In the genomic region with DNA sequence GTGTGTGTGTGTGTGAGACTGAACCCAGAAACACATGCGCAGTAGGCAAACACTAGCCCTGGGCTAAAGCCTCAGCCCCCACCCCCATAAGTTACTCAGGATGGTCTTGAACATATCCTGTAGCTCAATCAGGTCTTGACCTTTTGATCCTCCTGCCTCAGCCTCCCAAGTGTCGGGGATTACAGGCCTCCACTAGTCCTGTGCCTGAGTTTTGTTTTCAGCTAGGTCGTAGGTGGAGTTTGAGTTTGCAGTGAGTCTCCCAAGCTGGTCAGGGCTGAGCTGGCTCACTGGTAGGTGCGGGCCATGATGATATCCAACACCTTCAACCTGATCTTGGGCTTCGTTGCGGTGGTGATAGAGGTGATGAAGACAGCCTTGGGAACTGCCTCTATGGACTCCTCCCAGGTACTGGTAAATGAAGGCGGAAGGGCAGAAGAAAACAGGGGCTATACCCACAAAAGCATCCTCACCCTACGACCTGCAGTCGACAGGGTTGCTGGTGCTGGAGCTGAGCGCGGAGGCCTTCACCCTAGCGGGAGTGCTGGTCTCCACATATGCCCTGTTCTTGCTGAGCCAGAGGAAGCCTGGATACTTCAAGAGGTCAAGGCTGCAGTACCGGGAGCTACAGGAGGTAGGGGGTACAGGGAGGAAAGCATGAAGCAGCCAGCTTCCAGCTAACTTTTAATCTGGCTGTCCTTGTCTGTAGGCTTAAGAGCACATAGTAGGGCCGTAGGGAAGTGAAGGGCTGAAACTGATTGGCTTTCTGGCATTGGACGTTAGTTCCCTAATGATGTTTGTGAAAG, we compare ENCODE assay signal across 9 mouse cellular contexts. TPM values are rescaled to one million over a fixed set of nuclear protein-coding genes. Genes with fewer than 3 reads are reported as not detected.
DNase-seq lines count a peak whose midpoint lies in the region; ATAC-seq and TF ChIP-seq lines count a peak whose summit lies in the region.
"Had no signal": no experiment of that assay in that cellular context is flagged by ENCODE, and none has a peak within 500 bp of the region (broad histone marks: within the 10 kb centered on the region; RNA-seq: fewer than 3 reads in every experiment).

No protein-coding gene starts in this region.

- H3K4me2 ChIP-seq in CH12.LX (ENCODE audit: insufficient read depth, low read depth, poor library complexity, severe bottlenecking): peak overlapping the region; percentile 63
- peak overlapping the region; percentile 48 for H3K4me2 ChIP-seq in forebrain, embryonic 15.5 days (replicated peaks)
- H3K4me2 ChIP-seq in liver, embryonic 15.5 days: peak overlapping the region; percentile 93

- no peak for TF ChIP-seq CTCF in CH12.LX (conservative IDR thresholded peaks at IDR 0.05 in 1 of 2, IDR thresholded peaks at IDR 0.05 in 1 of 2; ENCODE audit: low read depth in 2 of 2, low read length in 2 of 2)

- in situ Hi-C loops in CH12.LX (cut with MboI; ENCODE audit: low pct_ligation_motif_present, low pct_unique_long_range_greater_than_20kb, low sequenced_read_pairs): no loop called here

- H3K27ac ChIP-seq in CH12.LX (ENCODE audit: insufficient read depth, low read depth): no peak overlapping the region
- peak overlapping the region; percentile 97 for H3K27ac ChIP-seq in forebrain, embryonic 15.5 days (replicated peaks)
- no peak overlapping the region for H3K27ac ChIP-seq in liver, embryonic 15.5 days (replicated peaks)

- ATAC-seq in erythroblast, adult 5-6 weeks (replicated peaks; ENCODE audit: low FRiP score, poor library complexity, severe bottlenecking): no peak
- ATAC-seq in forebrain, embryonic 15.5 days (replicated peaks): no peak
- no peak for ATAC-seq in liver, embryonic 15.5 days (ENCODE audit: insufficient read depth)

- WGBS in forebrain, embryonic 15.5 days: 88% methylated on average over 15 of the region's 15 CpGs
- 80% methylated on average over 15 of the region's 15 CpGs for WGBS in liver, embryonic 15.5 days (ENCODE audit: insufficient replicate concordance)

- H3K27me3 ChIP-seq in erythroblast, embryonic 14.5 days (ENCODE audit: control insufficient read depth): peaks cover 6% of the 10 kb centered on the region
- no peaks in the 10 kb centered on the region for H3K27me3 ChIP-seq in CH12.LX (replicated peaks)
- no peaks in the 10 kb centered on the region for H3K27me3 ChIP-seq in forebrain, embryonic 15.5 days
- no peaks in the 10 kb centered on the region; the same call in 1 of the 2 replicates for H3K27me3 ChIP-seq in liver, embryonic 15.5 days

- no peaks in the 10 kb centered on the region; the same call in 1 of the 2 replicates for H3K79me2 ChIP-seq in CH12.LX (replicated peaks; ENCODE audit: control insufficient read depth, extremely low read depth, insufficient read depth, poor library complexity, severe bottlenecking)

- H3K9me3 ChIP-seq in erythroblast, embryonic 14.5 days (ENCODE audit: control insufficient read depth, low read length): no peaks in the 10 kb centered on the region
- no peaks in the 10 kb centered on the region for H3K9me3 ChIP-seq in CH12.LX (replicated peaks; ENCODE audit: low read length)
- H3K9me3 ChIP-seq in forebrain, embryonic 15.5 days: no peaks in the 10 kb centered on the region
- H3K9me3 ChIP-seq in liver, embryonic 15.5 days (replicated peaks): no peaks in the 10 kb centered on the region

- no peak for TF ChIP-seq RAD21 in CH12.LX (IDR thresholded peaks at IDR 0.05; ENCODE audit: low read depth, low read length)

- H3K9ac ChIP-seq in CH12.LX (ENCODE audit: insufficient read depth, low read depth): peak overlapping the region; percentile 94; the same call in 1 of the 2 replicates
- peak overlapping the region; percentile 70 for H3K9ac ChIP-seq in forebrain, embryonic 15.5 days (replicated peaks)
- no peak overlapping the region for H3K9ac ChIP-seq in liver, embryonic 15.5 days

- H3K36me3 ChIP-seq in erythroblast, embryonic 14.5 days (ENCODE audit: control insufficient read depth): peaks cover 12% of the 10 kb centered on the region
- H3K36me3 ChIP-seq in CH12.LX (replicated peaks in 1 of 2; ENCODE audit: control insufficient read depth in 1 of 2, insufficient read depth in 1 of 2, low read length in 1 of 2): peaks cover 0 to 17% of the 10 kb centered on the region in 2 experiments
- H3K36me3 ChIP-seq in forebrain, embryonic 15.5 days: no peaks in the 10 kb centered on the region
- no peaks in the 10 kb centered on the region for H3K36me3 ChIP-seq in liver, embryonic 15.5 days (replicated peaks)

- dilution Hi-C loops in CH12.LX (cut with MboI; ENCODE audit: extremely low pct_ligation_motif_present, extremely low pct_unique_long_range_greater_than_20kb, low sequenced_read_pairs): no loop called here

- no peak for TF ChIP-seq EP300 in CH12.LX (IDR thresholded peaks at IDR 0.05; ENCODE audit: low read length)

- TF ChIP-seq POLR2A in CH12.LX (IDR thresholded peaks at IDR 0.05; ENCODE audit: low read depth, low read length): no peak

- peaks cover 78% of the 10 kb centered on the region for H3K4me1 ChIP-seq in erythroblast, embryonic 14.5 days (ENCODE audit: control insufficient read depth)
- peaks cover 21 to 51% of the 10 kb centered on the region in 2 experiments for H3K4me1 ChIP-seq in CH12.LX (ENCODE audit: control insufficient read depth in 1 of 2, insufficient read depth in 2 of 2)
- peaks cover 53% of the 10 kb centered on the region for H3K4me1 ChIP-seq in forebrain, embryonic 15.5 days
- peaks cover 86% of the 10 kb centered on the region for H3K4me1 ChIP-seq in liver, embryonic 15.5 days (replicated peaks)

- no peak for DNase-seq in CH12.LX (ENCODE audit: extremely low read depth)
- DNase-seq in spleen, adult 12 weeks (ENCODE audit: low spot score): no peak
- no peak for DNase-seq in urinary bladder, adult 18-20 months (ENCODE audit: low spot score in 2 of 2)
- DNase-seq in right cerebral cortex, postnatal 4 days: no peak

- peak overlapping the region; percentile 75 for H3K4me3 ChIP-seq in erythroblast, embryonic 14.5 days (replicated peaks)
- peak overlapping the region in 2 of 3 experiments; percentile 67 to 72 for H3K4me3 ChIP-seq in CH12.LX (replicated peaks in 1 of 3; ENCODE audit: low read depth in 2 of 3, low read length in 2 of 3, poor library complexity in 1 of 3)
- peak overlapping the region; percentile 55 for H3K4me3 ChIP-seq in forebrain, embryonic 15.5 days
- peak overlapping the region; percentile 76; the same call in 1 of the 2 replicates for H3K4me3 ChIP-seq in liver, embryonic 15.5 days (replicated peaks)

TF ChIP-seq in CH12.LX, 34 proteins besides CTCF, POLR2A, EP300 and RAD21:
- TF ChIP-seq ZC3H11A (IDR thresholded peaks at IDR 0.05; ENCODE audit: low read depth, low read length) (no peak), MAFK (IDR thresholded peaks at IDR 0.05; ENCODE audit: insufficient replicate concordance, low read length) (no peak), USF2 (conservative IDR thresholded peaks at IDR 0.05; ENCODE audit: low read depth, low read length) (no peak), TCF12 (IDR thresholded peaks at IDR 0.05; ENCODE audit: low read depth, low read length) (no peak), ZKSCAN1 (IDR thresholded peaks at IDR 0.05; ENCODE audit: borderline replicate concordance, low read depth, low read length) (peak; percentile 84), NRF1 (IDR thresholded peaks at IDR 0.05; ENCODE audit: low read depth, low read length) (no peak), UBTF (IDR thresholded peaks at IDR 0.05; ENCODE audit: low read depth, low read length) (no peak)

RNA-seq across cellular contexts. Expression of a gene that starts 2.1 kb away (rescaled TPM):
- polyA plus RNA-seq in erythroblast, embryonic 14.5 days (2012): 2.0 and 2.9 TPM in 2 replicates
- 0.58 and 1.9 TPM in 2 replicates for total RNA-seq in erythroblast, adult 5-6 weeks (2015; ENCODE audit: low replicate concordance)
- 3.1 and 3.8 TPM in 2 replicates for total RNA-seq in erythroblast, adult 5-6 weeks (2017; ENCODE audit: low replicate concordance)
- 17.5 and 20.0 TPM in 2 replicates for total RNA-seq in CH12.LX (2012; rRNA removed)
- 11.5 and 15.8 TPM in 2 replicates for total RNA-seq in CH12.LX (2014; rRNA removed)
- polyA plus RNA-seq in CH12.LX (2012; ENCODE audit: insufficient read length, low read depth): 19.3 and 20.8 TPM in 2 replicates
- 43.3 and 48.9 TPM in 2 replicates for polyA plus RNA-seq in forebrain, embryonic 15.5 days (2015; fragmentation: Nextera tagmentation; extraction: Ambion mirVana)
- 9.0 and 10.9 TPM in 2 replicates for polyA plus RNA-seq in liver, embryonic 15.5 days (2015; fragmentation: Nextera tagmentation; extraction: Ambion mirVana)

RNA-seq across cellular contexts. Expression of a gene that starts 3.0 kb away (rescaled TPM):
- not detected in 2 replicates for polyA plus RNA-seq in erythroblast, embryonic 14.5 days (2012)
- not detected in 2 replicates for total RNA-seq in erythroblast, adult 5-6 weeks (2015; ENCODE audit: low replicate concordance)
- total RNA-seq in erythroblast, adult 5-6 weeks (2017; ENCODE audit: low replicate concordance): not detected in 2 replicates
- total RNA-seq in CH12.LX (2012; rRNA removed) (0.64 and 0.71 TPM in 2 replicates), CH12.LX (2014; rRNA removed) (not detected in 2 replicates)
- polyA plus RNA-seq in CH12.LX (2012; ENCODE audit: insufficient read length, low read depth): 1.9 and 2.6 TPM in 2 replicates
- 0.28 and 0.64 TPM in 2 replicates for polyA plus RNA-seq in forebrain, embryonic 15.5 days (2015; fragmentation: Nextera tagmentation; extraction: Ambion mirVana)
- 0.14 and 0.23 TPM in 2 replicates for polyA plus RNA-seq in liver, embryonic 15.5 days (2015; fragmentation: Nextera tagmentation; extraction: Ambion mirVana)

RNA-seq across cellular contexts. Expression of a gene that starts 23.8 kb away (rescaled TPM):
- polyA plus RNA-seq in erythroblast, embryonic 14.5 days (2012): not detected in 2 replicates
- total RNA-seq in erythroblast, adult 5-6 weeks (2015; ENCODE audit: low replicate concordance): not detected in 2 replicates
- total RNA-seq in erythroblast, adult 5-6 weeks (2017; ENCODE audit: low replicate concordance): 0.56 TPM in 1 of 2 replicates, not detected in the other
- total RNA-seq in CH12.LX (2012; rRNA removed): not detected in 2 replicates
- total RNA-seq in CH12.LX (2014; rRNA removed): not detected in 2 replicates
- polyA plus RNA-seq in CH12.LX (2012; ENCODE audit: insufficient read length, low read depth): not detected in 2 replicates
- not detected in 2 replicates for polyA plus RNA-seq in forebrain, embryonic 15.5 days (2015; fragmentation: Nextera tagmentation; extraction: Ambion mirVana)
- not detected in 2 replicates for polyA plus RNA-seq in liver, embryonic 15.5 days (2015; fragmentation: Nextera tagmentation; extraction: Ambion mirVana)
- polyA plus RNA-seq: gonadal fat pad, adult 2 months had no signal

RNA-seq across cellular contexts. Expression of a gene that starts 33.9 kb away (rescaled TPM):
- polyA plus RNA-seq in erythroblast, embryonic 14.5 days (2012): 5.6 and 6.8 TPM in 2 replicates
- 4.8 TPM in 1 of 2 replicates, not detected in the other for total RNA-seq in erythroblast, adult 5-6 weeks (2015; ENCODE audit: low replicate concordance)
- total RNA-seq in erythroblast, adult 5-6 weeks (2017; ENCODE audit: low replicate concordance): 2.3 and 14.1 TPM in 2 replicates
- total RNA-seq in CH12.LX (2012; rRNA removed): 3.8 and 8.9 TPM in 2 replicates
- total RNA-seq in CH12.LX (2014; rRNA removed): 0.62 and 0.85 TPM in 2 replicates
- polyA plus RNA-seq in CH12.LX (2012; ENCODE audit: insufficient read length, low read depth): 1.1 and 2.2 TPM in 2 replicates
- 65.7 and 69.8 TPM in 2 replicates for polyA plus RNA-seq in forebrain, embryonic 15.5 days (2015; fragmentation: Nextera tagmentation; extraction: Ambion mirVana)
- 14.0 and 16.3 TPM in 2 replicates for polyA plus RNA-seq in liver, embryonic 15.5 days (2015; fragmentation: Nextera tagmentation; extraction: Ambion mirVana)
